Mouse (Mus musculus): ENCODE data around the gene Cd2bp2.

Cd2bp2 gene

DNA sequence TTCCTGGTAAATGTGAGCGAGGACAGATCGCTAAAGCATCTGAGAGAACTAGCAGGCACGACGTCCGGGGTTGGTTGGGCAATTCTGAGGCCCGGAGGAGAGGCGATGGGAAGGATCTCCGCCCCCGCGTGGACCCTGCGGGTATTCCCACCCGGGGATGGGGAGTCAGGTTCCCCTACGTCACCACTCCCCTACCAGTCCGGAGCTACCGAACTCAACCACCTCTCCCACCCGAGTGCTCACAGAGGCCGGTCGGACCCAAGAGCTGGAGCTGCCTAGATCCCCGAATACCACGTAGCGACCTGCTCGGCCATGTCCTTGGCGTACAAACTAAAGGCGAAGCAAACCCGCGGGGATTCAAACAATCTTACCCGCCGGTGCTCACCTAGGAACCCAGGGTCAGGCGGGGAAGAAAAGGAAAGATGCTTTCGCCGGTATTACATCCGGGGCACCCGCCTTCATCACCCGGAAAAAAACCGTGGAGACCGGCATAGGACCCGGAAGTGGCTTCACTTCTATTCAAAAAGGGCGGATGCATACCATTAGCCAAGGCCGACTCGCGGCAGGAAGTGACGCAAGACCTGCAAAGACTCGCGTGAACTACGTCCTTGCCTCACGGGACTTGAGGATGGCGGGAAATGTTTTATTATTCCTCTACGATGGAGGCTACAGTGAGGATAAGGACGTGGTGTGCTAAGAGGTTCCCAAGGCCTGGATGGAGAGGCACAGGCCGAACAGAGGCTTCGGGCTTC, at the start of gene Cd2bp2:
Cd2bp2 (minus strand) TSS at position 507 of the 752 bp plus-strand sequence.
- DNase-seq (ENCODE audit: low spot score), result peak; percentile 96

DNA sequence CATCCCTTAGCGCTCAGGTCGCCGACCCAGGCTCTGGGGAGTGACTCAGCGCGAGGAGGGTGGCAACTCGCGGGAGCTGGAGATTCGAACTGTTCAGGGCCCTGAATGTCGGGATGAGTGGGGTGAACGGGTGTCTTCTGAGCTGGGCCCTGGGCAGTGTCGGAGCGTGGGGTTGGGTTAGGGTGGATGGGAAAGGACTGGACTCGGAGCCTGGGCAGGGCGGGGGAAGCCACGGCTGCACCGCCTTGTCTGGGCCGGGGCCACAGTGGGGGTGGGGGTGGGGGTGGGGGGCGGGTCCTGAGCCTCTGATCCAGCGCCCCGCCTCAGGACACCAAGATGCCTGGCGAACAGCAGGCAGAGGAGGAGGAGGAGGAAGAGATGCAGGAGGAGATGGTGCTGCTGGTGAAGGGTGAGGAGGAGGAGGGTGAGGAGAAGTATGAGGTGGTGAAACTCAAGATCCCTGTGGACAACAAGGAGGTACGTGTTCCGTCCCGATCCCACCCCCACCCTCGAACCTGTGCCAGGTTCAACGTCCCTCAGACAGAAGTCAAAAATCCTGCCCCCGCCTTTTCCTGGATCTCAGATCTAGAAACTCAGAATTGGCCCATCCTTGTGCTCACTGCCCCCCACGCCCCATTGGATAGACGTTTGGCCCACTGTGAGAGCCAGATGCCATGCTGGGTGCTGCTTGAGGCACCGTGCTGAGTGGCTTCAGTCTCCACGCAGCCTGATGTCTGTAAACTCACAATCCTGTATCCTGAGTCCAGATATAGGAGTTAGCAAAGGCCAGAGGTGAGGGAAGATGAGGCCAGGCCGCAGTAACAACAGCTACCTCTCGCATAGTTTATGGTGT, 49.0 kb upstream of the Cd2bp2 start:
- no peak for DNase-seq (ENCODE audit: low spot score)

DNA sequence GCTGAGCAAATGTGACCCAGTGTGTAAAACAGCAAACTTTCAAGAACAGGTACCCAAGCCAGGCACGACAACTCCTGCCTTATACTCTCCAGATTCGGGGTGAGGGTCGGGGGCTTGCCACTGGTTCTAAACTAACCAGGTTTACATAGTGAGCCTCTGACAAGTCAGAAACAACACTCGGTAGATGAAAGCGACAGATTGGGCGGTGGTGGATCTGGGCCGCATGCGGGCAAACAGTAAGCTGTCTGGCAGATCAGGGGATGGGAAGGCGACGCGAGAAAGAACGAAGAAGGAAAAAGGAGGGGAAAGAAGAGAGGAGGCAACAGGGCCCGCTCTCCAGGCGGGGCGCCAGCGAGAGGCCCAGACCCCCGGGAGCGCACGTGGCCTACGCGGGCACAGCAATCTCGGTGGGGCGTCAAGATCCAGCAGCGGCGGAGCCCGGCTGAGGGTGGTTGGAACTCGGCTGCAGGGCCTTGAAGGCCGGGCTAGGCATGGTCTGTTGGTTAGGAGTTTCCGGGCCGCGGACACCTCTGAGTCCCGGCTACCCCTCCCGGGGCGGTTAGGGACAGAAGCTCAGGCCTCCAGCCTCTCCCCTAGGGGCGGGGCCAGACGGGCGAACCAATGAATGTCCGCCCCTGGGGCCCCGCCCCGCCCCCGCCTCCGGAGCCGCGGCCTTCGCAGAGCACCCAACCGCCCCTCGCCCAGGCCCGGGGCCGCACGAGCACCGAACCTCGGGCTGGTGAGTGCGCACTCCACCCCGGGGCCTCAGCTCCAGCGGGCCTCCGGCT, 48.2 kb upstream of the Cd2bp2 start, which contains the start of gene Zfp771:
Zfp771 (plus strand) TSS at position 405 of the 788 bp plus-strand sequence.
- DNase-seq (ENCODE audit: low spot score), result peak; percentile 88

GRCm38 (mm10) chr7:127243361-127243867, 47.6 kb upstream of the Cd2bp2 start:
- DNase-seq (ENCODE audit: low spot score), result no peak

- DNase-seq (ENCODE audit: low spot score), result no peak
These were observed 38.9 kb upstream of the Cd2bp2 start for GRCm38 (mm10) chr7:127234777-127235176.

DNA sequence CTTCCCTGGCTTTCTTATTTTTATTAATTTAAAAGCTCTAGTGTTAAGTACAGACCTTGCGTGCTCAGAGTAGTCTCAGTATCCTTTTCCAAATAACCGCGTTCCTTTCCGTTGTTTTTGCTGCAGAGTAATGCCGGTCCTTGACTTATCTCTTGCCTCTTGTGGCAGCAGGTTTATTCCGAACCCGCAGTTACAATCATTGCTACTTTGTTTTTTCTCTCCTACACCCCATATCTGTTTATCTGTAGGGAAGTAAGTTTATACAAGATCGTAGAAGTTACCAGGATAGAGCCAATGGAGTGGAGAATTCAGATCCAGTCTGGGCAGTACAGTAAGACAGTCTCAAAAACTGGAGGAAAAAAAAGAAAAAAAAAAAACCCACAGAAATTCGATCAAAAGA, 37.9 kb upstream of the Cd2bp2 start:
- DNase-seq (ENCODE audit: low spot score), result no peak

GRCm38 (mm10) chr7:127233368-127233749, 37.5 kb upstream of the Cd2bp2 start:
- peak; percentile 44 for DNase-seq (ENCODE audit: low spot score)

- peak; percentile 69 for DNase-seq (ENCODE audit: low spot score)
These were observed 36.9 kb upstream of the Cd2bp2 start, which contains the start of the genes Zfp553 and Sept1 for GRCm38 (mm10) chr7:127232622-127233367. TSS of gene Zfp553 (plus strand) at chr7:127233061. TSS of gene Sept1 (minus strand) at chr7:127233130.

GRCm38 (mm10) chr7:127231826-127232621, 36.2 kb upstream of the Cd2bp2 start:
- DNase-seq (ENCODE audit: low spot score), result no peak

- no peak for DNase-seq (ENCODE audit: low spot score)
These were observed 35.5 kb upstream of the Cd2bp2 start for GRCm38 (mm10) chr7:127231376-127231775.

GRCm38 (mm10) chr7:127228615-127229303, 32.9 kb upstream of the Cd2bp2 start:
- DNase-seq (ENCODE audit: low spot score), result peak; percentile 89

DNA sequence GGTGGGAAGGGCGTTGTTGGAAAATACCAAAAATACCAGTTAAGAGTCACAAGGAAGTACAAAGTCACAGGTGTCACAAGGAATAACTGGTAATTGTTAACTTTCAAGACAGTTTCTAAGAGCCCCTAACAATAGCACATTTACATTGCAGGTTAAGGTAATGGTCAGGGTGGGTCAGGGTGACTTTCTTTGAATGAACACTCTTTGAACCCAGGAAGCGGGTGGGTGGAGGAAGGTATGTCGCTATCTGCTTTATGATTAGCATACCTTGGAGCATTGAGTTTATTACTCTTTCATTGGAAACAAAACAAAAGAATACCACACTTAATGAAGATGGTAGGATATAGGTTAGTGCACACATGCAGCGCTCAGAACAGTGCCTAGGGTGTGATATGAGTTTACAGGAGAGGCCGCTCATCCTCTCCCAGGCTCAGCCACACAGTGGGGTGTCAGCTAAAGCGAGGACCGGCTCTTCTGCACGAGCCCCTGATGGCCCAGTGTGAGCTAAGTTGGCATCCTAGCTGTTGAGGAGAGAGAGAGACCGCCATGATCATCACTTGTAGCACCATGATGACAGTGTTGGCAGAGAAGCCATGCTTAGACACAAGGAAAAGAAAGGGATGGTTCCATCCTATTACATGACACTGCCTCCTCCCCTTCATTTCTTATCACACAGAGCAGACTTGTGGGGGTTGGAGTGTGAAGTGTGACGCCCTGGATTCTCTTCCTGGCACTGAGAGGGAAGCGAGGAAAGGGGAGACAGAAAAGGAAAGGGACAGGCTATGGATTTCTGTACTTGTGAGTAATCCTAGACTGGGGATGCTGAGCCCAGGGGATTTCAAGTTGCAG, 29.5 kb upstream of the Cd2bp2 start:
- peak; percentile 81 for DNase-seq (ENCODE audit: low spot score)

- DNase-seq (ENCODE audit: low spot score), result no peak
These were observed 28.8 kb upstream of the Cd2bp2 start for GRCm38 (mm10) chr7:127224616-127225015.

GRCm38 (mm10) chr7:127223515-127224478, 27.9 kb upstream of the Cd2bp2 start:
- peak; percentile 48 for DNase-seq (ENCODE audit: low spot score)

- DNase-seq (ENCODE audit: low spot score), result no peak
These were observed 27.3 kb upstream of the Cd2bp2 start for GRCm38 (mm10) chr7:127223106-127223505.

DNA sequence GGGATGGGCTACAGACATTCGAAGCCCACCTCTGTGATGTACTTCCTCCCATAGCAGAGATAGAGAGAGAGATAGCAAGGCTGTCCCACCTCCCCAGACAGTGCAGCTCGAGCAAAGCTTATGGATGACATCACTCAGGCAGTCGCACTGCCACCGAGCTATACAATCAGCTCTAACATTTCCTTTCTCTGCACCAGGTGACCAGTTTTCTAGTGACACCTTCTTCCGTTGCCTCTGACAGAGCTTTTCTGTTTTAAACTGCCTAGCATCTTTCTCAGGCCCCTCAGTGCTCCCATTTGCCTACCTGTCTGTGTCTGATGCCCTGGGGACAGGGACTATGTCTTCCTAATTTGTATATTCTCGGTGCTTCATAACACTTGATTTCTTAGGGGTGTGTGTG, 24.6 kb upstream of the Cd2bp2 start:
- DNase-seq (ENCODE audit: low spot score), result no peak

- peak; percentile 63 for DNase-seq (ENCODE audit: low spot score)
These were observed 22.8 kb upstream of the Cd2bp2 start for GRCm38 (mm10) chr7:127218670-127219069.

Data from c-Kit-positive CD71-positive TER-119-positive erythroid progenitor cells, embryonic 14.5 days (primary cell).